Mouse (Mus musculus) right cerebral cortex, postnatal 10 days (tissue): ENCODE data around the gene Heg1.

Source experiments
- DNase-seq, 2 experiments: peaks; one replicate each; pipeline ENCODE4 v3.0.0; 2021; ENCODE audit warnings: low spot score in 2 of 2

The Heg1 gene

DNA sequence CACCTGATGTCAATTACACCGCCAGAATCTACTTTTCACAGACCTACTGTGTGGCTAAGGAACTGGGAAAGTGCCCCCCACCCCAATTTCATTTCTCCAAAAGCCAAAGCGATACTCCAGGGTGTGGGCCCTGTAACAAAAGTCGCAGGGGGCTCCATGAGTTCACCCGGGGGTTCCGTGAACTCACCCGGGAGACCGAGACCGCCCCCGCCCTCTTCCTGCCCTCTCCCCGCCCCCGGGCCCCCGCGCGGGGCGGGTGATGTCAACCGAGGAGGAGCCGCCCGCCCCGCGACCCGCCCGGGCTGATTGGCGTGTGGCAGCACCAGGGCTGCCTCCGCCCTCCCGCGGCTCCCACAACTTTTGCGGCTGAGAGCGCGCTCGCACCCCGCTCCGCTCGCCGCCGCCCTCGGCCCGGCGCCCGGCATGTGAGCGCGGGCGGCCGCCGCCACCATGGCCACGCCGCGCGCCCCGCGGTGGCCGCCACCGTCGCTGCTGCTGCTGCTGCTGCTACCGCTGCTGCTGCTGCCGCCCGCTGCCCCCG lies at the start of gene Heg1:
TSS of gene Heg1 (plus strand) at position 209 of the 541 bp plus-strand sequence.
- DNase-seq: peak; percentile 73 to 74

DNA sequence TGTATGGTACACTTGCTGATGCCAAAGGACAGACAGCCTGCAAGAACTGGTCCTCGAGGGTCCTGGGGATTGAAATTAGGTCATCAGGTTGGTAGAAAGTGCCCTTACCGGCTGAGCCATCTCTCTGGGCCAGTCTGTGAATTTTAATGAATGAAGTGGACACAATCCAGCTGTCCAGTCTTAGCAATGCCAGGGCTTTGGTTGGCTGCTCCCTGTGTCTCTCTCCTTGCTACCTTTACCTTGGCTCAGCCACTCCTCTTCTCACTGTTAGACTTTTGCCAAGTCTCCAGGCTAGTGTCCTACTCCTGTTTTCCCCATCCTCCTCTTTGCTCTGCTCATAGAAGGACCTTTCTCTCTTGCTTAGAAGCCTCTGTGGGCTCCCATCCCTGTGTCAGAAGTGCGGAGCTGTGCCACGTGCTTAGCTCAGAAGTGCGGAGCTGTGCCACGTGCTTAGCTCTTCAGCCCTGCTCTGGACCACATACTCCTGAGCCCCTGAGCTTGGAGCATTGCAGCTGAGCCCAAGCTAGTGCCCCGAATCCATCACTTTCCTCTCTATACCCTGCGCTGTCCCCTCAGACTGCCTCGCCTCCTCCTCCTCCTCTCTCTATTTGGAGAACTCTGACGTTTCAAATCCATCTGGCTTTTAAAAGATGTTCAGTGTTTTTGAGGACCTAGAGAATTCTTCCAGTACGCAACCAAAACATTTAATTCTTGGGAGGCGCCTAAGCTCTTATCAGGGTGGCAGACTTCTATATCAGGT lies 48.2 kb upstream of the Heg1 start:
- peak in 1 of 2 experiments; percentile 46 for DNase-seq

DNA sequence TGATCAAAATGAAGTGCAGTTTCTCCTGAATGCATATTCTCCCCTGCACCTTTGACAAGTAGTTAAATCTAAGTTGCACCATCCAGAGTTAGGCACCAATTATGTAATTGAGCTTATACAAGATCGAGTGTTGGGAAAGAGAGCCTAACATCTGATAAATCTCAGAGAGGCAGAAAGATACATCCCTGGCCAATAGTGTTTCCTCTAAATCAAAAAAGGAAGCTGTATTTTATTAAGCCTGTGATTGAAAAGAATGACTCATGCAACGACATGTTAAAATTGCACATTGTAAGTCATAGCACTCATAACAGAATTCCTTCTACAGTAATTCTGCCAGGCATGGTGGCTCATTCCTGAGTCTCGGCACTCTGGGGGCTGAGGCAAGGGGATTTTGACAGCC lies 42.4 kb upstream of the Heg1 start:
- DNase-seq: no peak

DNA sequence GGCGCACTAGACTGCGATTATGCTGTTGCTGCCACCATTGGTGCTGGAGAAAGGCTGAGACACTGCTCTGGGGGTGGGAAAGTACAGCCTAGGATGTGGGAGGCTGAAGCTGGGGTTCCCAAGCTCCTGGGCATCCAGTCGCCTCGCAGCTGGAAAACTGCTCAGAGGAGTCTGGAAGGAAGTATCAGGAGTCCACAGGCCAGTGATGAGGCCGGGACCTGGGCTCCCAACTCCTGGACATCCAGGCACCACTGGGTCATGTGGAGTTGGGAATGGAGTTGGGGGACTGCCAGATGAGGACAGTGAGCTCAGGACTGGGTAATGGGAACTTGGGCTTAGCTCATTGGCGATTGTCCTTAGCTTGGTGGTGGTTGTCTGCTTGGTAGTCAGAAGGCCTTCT lies 31.1 kb upstream of the Heg1 start:
- no peak for DNase-seq

DNA sequence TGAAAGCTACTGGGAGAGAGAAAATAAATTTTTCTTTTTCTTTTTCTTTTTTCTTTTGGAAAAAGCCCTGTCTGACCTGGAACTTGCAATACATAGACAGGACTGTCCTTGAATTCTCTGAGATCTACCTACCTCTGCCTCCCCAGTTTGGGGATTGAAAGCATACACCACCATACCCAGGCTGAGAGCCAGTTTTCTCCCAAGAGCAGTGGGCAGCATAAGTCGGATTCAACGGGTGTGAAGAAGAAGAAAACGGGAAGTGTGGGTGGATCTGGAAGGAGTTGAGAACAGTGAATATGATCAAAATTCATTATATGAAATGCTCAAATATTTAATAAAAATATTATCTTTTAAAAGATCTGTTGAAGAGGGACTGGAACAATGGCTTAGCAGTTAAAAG lies 28.7 kb upstream of the Heg1 start:
- no peak for DNase-seq

DNA sequence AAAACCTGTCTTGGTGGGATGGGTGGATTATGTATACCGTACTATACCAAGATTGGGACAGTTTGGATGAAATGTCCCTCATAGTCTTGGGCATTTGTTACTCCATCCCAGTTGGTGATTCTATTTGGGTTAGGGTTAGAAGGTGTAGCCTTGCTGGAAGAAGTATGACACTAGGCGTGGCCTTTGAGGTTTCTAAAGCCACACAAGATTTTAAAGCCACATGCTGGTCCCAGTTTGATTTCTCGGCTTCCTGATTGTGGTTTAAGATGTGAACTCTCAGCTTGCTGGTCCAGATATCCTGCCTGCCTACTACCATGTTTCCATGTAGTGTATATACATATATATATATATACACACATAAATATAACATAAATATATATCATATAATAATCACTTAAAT lies 27.0 kb upstream of the Heg1 start:
- DNase-seq: no peak

DNA sequence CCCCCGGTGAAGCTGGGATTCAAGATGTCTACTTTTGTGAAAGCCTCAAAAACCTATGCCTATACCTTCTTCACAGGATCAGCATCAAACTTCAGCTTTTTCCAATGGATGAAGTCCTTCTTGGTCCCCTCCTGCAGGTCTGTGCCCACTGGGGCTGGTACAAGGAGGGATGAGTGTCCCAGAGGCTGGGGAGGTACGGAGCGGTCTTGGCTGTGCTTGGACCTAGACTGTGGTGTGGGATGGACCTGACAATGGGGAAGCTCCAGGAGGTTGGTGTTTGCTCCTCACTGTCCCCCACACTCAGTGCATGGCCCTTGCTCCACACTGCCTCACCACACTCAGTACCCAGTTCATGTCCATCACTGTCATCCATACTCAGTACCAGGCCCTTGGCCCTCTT lies 26.0 kb upstream of the Heg1 start:
- no peak for DNase-seq

DNA sequence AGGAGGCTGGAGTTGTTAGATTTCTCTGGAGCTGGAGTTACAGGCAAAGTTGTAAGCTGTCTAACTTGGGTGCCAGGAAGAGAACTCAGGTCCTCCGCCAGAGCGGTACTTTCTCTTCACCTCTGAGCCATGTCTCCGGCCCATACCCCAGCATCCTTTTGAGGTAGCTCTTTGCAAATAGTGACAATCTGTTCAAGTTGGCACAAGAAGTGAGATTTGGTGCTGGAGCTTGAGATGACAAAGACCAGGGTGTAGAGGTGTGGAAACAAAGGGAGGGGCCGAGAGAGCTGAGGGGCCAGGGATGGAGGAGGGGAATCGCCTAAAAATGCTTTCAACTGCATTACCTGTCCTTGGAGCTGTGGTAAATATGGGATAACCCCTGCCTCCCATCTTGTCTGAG lies 24.6 kb upstream of the Heg1 start:
- no peak for DNase-seq

DNA sequence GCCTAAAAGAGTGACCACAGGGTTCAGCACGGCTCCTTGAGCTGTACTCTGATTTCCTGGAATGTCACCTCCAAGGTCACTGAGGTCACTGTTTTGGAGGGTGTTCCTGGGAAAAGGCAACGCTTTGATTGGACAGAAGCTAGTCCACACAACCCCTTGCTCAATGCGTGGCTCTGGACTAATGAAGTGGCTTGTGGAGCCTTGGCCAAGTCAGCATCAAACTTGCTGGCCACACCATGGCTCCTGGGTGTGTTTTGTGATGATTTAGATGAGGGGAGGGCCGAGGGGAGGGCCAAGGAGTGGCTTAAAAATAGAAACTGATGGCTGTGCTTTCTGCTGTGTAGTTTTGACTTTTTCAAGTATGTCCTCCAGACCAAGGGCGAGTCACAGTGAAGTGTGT lies 24.0 kb upstream of the Heg1 start:
- DNase-seq: no peak

DNA sequence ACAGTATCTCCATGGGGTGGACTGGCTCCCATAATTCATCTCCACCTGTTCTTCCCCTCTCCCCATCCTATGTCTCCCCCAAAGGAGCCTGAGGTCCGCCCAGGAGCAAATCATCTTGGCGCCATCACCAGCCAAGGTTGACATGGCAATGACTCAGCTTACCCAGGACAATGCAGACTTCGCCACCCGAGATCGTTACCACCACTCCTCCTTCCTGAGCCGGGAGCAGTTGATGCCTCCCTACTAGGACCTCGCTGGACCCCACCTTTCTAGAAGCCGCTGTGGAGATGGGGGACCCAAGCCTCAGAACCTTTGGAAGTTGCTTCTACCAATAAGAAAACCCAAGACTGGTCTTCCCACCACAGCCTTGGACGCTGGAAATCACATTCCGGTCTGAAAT lies 21.3 kb upstream of the Heg1 start:
- no peak for DNase-seq

DNA sequence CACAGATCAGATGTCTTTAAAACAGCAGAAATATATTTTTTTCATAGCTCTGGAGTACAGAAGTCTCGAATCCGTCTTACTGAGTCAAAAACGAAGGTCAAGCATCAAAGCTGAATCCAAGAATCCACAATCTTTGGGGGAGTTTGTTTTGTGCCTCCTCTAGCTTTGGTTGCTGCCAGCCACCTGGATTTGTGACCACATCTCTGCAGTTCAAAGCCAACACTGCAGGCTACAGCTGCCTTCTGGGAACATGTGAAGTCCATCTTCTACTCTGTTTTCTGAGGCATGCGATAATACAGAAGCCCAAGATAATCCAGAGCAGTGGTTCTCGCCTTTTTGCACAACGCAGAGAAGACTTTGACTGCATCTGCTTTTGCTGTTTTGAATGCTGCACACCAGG lies 17.9 kb upstream of the Heg1 start:
- no peak for DNase-seq

DNA sequence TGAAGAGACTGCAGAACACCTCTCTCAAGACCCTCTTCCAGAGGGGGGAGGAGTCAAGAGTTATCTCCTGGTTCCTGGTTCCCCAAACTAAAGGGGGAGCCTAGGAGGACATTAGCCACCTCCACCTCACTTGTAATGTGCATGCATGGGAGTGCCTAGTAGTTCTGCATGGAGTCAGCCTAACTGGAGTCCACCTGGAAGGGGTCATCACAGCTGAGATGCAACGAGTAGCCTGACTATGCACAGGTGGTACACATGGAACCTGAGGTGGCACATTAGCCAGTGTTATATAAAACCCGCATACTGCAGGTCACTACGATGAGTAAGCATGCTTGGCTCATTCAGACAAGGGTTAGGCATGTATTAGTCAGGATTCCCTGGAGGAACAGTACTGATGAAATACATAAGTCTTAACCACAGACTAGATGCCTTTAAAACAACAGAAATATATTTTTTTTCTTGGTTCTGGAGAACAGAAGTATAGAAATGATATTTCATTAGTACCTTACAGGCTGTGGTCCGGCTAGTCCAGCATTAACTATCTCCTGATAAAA lies 17.1 kb upstream of the Heg1 start:
- DNase-seq: no peak

DNA sequence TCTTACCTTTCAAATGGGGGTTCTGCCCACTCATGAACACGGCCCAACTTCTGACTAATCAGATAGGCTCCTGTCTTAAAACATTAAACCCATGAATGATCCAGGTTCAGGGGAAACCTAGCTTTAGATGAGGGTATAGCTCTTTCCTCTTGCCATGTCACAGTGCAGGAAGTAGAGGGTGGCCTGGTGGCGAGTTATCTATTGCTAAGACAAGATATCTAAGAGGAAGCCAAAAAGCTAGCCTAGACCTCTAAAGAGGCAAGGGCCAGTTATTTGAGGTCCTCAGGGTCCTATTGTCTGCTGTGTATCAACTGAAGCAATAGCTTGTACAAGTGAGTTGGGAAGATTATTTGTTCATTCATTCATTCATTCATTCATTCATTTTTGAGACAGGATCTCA lies 15.7 kb upstream of the Heg1 start:
- no peak for DNase-seq

DNA sequence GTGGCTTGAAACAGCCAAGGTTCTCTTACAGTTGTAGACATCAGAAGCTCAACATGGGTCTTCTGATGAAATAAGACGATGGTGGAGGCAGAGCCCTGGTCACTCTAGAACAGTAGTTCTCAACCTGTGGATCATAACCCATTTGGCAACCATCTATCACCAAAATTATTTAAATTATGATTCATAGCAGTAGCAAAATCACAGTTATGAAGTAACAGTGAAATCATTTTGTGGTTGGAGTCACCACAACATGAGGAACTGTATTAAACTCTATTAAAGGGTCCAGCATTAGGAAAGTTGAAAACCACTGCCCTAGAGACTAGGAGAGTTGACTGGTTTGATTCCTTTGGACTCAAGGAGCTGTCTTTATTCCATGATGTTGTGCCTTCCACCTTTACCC lies 15.1 kb upstream of the Heg1 start:
- DNase-seq: no peak

DNA sequence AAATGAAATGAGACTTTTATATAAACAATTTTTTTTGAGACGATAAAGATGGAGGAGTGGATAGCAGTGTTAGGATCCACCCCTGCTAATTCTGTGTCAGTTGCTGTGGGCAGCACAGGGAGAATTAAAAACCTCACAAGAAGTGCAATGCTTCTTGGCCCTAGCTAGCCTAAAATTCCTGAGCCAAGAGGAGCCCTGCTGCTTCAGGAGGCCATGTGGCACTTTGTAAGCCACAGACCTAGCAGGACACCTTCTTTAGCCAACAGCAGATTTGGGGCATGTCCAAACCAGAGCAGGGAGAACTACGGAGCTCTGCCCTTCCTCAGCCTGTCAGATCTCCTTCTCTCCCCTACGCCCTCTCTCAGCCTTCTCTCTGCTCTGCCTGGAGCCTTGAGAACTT lies 13.8 kb upstream of the Heg1 start:
- no peak for DNase-seq

DNA sequence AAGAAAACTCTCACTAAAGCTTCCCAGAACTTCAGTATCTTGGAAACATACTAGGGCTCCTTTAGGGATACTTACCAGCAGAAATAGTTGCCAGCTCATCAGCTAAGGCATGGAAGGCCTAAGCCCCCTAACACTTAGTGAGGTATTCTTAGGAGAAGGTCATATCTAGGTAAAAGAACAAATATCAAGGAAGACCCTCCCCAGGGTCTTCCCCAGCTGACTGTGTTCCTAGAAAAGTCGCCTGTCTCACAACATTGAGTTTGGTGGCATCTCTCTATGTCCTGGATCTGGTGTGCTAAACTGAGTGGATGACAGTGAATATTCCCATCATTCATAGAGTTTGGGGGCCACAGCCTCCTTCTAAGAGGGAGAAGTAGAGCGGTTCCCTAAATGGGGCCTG lies 13.2 kb upstream of the Heg1 start:
- no peak for DNase-seq

DNA sequence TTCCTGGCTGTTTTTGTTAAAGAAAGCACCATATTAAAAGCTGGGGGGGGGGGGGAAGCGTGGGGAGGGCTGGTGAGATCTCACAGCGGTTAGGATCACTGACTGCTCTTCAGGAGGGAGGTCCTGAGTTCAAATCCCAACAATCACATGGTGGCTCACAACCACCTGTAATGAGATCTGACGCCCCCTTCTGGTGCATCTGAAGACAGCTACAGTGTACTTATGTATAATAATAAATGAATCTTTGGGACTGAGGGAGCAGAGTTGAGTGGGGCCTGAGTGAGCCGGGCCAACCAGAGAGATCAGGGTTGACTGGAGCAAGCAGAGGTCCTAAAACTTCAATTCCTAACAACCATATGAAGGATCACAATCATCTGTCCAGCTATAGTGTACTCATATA lies 12.0 kb upstream of the Heg1 start:
- no peak for DNase-seq

DNA sequence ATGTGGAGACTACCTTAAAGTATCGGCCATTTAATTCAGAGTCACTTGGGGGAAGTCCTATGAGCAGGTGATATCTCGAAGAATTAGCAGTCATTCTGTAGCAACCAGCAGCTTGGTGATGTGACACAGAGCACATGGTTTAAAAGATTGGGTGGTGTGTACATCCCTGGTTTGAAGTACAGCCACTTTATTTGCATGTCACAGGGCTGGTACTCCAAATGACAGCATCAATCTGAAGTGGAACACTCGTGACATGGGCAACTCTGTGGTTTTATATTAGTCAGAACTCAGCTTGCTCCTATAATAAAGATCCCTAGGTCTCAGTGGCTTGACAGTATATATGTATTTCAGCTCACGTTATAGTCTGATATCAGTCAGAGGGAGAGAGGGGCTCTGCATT lies 11.5 kb upstream of the Heg1 start:
- DNase-seq: no peak

DNA sequence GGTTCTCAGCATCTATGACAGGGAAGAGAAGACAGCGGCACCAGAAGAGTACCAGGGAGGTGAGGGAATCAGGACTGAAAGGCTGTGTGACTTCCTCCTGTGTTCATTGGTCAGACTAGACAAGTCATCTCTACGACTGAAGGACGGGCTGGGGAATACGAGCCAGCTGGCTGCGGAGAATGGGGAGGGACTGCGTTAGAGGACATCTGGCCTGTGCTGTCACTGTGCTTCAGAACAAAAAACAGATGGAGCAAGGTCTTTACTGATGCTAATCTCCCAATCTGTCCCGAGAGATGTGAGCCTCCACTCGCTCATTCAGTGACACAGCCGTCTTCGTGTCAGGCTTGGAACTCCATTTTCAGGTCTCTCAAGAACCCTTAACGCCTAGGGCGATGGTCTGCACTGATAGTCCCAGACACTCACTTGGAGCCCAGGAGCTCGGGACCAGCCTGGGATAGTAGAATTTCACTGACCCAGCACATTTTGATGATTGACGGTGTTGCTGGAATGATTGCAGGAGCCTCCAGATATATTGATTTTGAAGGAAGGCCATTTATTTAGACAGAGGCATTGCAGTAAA lies 10.6 kb upstream of the Heg1 start:
- DNase-seq: no peak

DNA sequence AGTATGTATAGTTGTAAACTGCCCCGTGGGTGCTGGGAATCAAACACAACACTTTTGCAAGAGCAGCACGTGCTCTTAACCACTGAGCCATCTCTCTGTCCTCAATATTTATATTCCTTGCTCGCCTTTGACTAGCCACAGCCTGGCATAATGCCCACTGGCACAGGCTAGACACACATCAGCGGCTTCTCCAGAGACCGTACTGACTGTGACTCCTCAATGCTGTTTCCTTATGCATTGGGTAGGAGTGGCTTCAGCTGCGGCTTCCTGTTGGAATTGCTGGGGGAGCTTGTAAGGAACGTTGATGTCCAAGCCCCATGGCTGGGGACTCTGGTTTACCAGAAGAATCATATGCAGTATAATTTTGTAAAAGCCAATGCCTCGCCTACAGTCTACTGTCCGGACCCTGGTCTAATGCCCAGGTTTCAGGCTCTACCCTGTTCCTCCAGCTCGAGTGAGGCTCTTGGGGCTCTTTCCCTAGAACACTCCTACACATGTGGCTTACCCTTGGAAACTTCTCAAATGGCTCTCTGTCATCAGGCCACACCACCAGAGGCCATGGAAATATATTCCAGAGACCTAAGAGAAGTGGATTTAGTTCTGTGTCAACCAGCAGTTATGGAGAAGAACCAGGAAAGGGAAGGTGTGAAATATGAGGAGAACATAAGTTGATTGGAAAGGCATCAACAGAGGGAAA lies 8.9 kb upstream of the Heg1 start:
- no peak for DNase-seq

DNA sequence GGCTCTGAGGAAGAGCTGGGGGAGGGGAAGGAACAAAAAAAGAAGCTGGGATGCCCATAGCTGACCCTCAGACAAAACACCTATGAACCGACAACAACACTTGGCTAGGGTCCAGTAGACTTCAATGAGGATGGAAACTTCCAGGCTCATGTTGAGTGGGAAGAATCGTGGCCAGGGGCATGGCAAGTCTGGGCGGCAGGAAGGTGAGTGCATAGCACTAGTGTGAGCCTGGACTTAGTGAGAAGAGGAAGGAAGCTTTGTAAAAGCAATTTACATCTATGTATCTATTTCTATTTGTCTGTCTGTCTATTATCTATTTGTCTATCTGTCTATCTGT lies 8.4 kb upstream of the Heg1 start:
- DNase-seq: no peak

DNA sequence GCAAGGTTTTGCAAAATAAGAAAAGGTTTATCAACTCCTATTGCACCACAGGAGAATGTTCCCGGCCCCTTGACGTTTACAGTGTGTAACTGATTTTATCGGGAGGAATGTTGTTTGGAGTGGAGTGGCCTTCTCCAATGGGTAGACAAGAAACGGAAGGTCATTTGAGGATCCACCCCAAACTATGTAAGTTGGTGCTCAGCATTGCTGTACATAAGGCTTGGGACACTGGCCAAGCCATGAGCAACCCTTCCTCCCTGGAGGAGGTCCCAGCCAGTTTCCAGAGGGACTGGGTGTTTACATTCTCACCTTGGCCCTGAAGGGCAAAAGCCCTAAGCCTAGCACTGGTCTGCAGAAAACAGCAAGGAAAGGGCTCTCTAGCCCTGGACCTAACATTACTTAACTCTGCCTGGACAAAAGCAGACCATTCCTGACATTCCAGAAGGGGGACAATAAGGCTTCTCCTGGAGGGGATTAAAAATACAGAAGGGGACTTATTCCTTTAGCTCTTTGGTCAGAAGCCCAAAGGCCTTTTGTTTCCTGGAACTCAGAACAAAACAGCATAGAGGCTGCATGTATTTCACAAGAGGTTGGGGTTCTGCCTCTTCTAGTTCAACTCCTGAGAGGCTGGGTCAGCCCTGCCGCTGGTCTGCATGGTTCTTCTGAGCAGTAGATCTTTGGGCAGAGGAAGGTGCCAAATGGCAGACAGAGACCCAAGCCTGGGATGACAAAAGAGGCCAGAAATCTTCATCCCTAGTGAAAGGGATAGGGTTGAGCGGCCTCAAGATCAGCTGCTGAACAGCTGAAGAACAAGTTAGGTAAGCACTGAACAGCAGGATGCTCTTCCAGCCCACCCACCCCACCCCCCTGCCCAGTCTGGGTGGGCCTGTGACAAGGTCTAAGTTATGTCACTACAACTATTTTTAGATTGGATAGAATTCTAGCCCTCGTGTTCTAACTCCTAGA lies 7.5 kb upstream of the Heg1 start:
- no peak for DNase-seq
